Mouse (Mus musculus) left cerebral cortex, postnatal 36 days (tissue): Measurements from ENCODE around the gene Rps6ka2. TPM values are rescaled to one million over a fixed set of nuclear protein-coding genes. Genes with fewer than 3 reads are reported as not detected.
"Not testable (repeated sequence)": the region's sequence is repeated elsewhere in the genome, so short reads cannot be mapped to it uniquely, and the experiment has no call there.

Experiments
- DNase-seq, 2 experiments: peaks; one replicate each; pipeline ENCODE4 v3.0.0; 2021 to 2022; ENCODE audit warnings: low spot score in 2 of 2, mixed read lengths in 1 of 2
- intact Hi-C: fragments of 180-260 bp; cut with DNase I; formaldehyde crosslinking; loops from one replicate; pipeline ENCODE4 v1.15.1; 2025
- total RNA-seq, 2 experiments: library from RNA; stranded (reverse); gene quantifications; 2 replicates each; pipeline ENCODE4 v1.2.3; 2021

Gene Rps6ka2
- total RNA-seq, 2 experiments from 2014 or later, result 41.9 to 67.1 TPM

DNA sequence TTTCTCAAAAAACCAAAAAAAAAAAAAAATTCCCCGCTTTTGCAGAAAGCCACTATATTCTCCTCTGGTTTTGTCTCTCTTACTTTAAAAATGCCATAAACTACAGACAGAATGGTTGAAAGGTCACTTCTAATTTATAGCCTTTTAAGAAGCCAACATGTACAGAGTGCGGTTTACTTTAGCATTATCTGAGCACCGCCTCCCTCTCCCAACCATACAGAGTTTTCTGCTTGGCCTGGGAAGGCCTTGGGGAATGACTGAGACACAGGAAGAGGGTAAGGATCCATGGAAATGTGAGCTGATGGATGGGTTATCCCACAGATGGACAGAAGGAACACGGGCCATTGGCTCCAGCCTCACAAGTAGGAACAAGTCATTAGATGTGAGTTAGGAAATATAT, 92.7 kb downstream of the Rps6ka2 start:
- DNase-seq, result no peak
- intact Hi-C loops, result no loop called here

DNA sequence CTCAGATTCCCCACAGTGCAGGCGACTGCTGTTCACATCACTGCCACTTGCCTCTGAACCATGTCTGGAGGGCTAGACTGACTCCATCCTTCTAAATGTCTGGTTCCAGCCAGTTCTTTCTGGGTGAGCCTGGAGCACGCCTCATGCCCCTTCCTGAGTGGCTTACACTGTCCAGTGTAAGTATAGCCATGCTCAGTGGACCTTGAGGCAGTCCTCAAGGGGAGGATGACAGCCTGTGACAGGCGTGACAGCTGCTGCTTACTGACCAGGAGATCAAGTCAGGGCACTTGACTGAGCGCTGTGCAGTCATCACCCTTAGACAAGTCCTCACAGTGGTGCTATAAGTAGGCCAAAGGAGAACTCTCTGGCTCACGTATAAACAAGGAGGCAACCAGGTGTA, 94.7 kb downstream of the Rps6ka2 start:
- DNase-seq, result no peak
- intact Hi-C loops, result no loop called here

DNA sequence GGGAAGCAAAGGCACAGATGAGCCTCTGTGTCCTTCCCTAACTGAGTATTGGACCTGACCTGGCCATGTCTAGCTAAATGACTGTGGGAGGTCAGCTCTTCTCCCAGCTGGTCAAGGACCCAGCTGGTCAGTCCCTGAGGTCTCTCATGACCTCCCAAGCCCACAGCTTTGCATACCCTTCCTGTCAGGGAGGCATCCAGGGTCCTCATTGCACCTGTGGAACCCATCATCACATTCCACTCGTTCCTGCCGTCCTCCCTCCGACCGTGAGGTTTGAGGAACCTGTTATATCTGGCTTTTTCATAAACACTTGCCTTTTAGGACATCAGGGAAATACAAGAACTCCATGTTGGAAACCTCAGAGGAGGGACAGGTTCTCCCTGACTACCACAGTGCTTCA, 95.4 kb downstream of the Rps6ka2 start:
- intact Hi-C loops, result no loop called here
- DNase-seq, result no peak

DNA sequence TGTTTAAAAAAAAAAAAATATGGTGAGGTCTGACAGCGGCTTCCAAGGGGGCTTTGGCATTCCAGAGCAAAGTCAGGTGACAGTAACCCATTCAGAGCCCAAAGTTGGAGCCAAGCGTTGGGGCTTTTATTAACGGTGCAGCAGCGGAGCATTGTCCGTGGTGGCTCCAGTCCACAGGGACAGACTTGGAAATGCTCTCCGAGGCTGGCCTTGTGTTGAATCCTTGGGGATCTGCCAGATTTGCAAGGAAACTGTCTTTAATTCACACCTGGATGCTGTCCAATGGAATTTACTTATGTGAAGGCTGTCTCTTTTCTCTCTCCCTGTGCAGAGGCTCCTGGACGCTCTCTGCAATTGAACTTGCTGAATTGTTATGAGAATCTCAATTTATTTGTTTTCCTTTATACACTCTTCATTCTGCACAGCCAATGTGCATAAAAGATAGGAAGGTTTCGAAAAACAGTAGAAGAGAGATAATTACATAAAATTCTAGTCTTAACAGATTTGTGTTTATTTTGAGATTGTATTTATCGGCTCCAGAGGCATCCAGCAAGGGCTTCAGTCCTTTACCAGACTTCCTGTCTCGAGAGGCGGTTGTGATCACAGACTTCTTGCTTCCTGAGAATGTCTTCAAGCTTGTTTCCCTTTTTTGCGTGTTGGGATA, 95.9 kb downstream of the Rps6ka2 start:
- DNase-seq, result no peak
- intact Hi-C loops, result no loop called here

DNA sequence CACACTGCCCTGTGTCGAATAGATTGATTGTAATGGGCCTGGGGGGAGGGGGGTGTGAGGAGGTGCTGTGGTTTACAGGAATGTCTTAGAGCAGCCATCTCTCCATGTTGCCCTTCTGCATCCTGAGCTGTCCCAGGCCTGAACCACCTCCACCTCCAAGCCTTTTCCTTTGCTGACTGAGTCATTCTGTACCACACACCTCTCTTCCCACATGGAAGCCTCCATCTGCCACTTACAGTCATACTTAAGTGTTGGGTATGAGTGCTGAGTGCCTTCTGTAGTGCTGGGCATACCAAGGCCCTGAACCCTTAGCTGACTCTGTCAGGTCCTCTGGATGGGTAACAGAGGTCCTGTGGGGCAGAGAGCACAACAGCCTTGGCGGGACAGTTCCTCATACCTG, 97.9 kb downstream of the Rps6ka2 start:
- intact Hi-C loops, result no loop called here
- DNase-seq, result no peak

DNA sequence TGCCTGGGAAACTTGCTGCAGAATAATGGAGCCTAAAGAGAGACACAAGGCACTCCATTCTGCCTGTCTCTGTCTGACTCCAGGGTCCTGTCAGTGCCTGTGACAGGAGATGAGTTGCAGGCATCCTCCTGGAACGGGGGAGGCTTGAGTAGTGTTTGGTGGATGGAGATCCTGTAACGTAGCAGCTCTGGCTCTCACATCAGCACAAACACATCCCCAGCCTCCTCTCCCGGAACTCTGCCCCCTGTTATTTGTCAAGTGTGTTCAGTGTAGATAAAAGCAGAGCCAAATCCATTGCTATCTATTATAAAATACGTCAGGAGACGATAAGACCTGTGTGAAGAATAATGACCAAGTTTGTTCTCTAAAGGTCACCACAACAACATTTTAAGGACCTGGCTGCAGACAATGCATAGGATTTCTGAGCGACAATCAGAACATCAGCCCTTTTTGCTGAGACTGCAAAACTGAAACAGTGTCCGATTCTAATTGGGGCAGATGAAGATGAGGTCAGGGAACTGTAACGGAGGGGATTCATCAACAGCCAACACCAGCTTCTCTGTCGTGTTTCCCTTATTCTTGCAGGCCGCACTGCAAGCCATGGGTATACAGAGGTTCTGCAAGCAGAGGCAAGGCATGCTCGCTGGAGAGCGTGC, 99.4 kb downstream of the Rps6ka2 start:
- intact Hi-C loops, result no loop called here
- no peak for DNase-seq

DNA sequence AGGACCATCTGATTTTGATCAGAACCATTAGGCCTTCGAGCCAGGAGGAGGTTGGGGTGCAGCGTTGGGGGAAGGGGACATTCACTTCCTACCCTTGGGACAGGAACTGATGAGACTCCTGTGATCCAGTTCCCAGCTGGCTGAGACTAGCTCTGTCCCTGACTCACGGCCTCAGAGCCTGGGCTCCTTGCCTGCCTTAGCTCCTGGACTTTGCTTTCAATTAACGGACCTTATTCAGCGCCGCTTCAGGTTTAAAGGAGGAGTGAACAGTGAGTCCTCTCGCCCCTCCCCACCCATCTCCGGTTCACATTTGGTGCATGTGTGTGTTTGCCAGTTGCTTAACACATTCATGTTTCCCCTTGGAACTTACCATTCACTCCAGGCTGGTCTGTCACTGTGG, 100.6 kb downstream of the Rps6ka2 start:
- DNase-seq, result no peak
- intact Hi-C loops, result no loop called here

DNA sequence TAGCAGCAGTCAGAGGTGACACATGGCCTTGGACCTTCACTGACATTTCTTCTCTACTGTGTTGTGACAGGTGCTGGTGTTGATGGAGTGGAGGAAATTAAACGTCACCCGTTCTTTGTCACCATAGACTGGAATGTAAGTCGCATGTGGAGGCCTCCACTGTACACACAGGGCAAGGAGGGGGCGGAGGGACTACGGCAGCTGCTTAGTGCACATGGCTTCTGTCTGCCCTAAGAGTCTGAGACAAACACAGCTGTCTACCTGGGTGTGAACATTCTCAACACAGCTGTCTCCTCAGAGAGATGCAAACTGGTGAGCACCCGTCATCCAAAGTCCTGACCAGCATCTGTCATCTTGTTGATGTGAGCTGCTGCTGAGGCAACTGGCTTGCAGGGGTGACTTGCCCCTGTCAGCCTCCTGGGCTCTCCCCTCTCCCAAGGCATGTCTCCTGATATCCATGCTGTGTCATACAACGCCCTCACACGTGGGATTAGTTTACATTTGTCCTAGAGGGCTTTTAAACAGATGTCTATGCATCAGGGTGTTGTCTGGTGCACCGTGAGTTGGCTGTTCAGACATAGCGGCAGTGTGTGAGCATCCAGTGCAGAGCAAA, 101.7 kb downstream of the Rps6ka2 start:
- no peak for DNase-seq
- intact Hi-C loops, result no loop called here

DNA sequence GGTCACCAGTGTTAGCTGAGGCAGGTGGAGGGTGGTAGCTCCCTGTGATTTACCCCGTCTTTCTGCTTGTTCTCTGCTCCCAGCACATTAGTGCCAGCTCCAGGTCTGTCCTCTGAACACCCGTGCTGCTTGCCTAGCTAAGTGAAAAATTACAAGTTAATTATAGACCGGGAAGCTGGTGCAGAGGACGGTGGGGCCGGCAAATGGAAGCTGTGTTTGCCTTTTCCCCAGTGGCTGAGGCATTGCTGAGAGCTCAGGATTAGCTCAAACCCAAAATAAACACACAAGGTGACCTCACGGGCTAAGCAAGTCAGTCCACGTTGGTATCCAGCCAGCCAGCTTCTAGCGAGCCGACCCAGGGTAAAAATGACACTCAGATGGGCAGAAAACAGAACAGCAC, 103.1 kb downstream of the Rps6ka2 start:
- DNase-seq, result no peak
- intact Hi-C loops, result no loop called here

DNA sequence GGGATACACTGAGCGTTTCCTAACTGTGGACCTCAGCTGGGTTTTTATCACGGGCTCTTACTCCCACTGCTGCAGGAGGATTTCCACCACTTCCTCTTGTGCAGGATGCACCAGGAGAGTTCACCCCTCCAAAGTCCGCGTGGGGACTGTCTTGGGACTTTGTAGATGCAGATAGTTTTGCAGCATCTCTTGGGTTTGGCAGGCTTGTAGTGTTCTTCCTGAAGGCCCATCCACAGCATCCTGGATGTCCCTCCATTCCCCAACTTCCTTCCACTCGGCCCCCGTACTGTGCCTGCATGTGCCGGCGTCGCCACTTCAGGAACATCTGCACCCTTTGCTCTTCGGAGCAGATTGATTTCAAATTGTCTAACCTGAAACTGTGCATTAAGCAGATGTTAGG, 103.9 kb downstream of the Rps6ka2 start:
- intact Hi-C loops, result no loop called here

DNA sequence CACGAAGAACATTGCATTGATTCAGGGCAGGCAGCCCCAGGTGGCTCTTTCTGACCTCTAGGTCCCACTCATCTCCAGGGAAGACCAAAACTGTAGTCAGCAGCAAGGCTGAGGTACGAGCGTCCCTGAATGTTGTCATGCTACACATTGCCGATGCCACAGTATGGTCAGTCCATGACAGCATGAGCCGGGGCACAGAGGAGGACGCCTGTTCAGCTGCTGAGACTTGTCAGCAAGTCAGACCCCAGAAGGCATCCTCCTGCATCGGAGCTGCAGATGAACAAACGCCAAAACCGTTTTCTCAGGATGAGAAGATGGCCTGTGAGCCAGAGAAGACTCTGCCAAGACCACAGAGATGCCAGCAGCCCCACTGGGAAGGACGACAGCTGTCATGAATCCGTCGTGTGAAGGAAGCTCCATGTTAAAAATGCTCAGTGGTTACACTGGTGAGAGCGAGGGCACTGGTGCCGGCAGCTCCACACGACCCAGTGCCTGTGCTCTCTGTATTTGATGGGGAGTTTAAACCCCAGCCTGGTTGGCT, 108.9 kb downstream of the Rps6ka2 start:
- intact Hi-C loops, result no loop called here
- DNase-seq, result no peak

More for the DNA sequence above, 103.9 kb downstream of the Rps6ka2 start:
- no peak for DNase-seq

DNA sequence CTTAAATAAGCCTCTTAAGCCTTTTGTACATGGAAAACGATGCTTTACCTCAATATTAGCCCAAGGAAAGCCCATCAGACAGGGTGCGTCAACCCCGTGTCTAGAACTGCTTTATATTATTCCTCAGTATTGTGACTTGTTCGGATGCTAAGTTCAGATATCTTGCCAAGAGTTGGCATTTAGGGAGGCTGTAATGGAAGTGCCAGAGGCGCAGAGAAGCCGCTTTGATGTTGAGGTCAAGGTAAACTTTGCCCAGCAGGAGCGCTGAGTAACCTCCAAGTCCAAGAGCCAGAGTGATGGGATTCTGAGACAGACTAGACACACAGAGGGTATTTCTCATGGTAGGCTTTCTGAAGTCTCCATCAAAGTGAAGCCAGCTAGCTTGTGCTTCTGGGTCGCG, 109.3 kb downstream of the Rps6ka2 start:
- intact Hi-C loops, result no loop called here
- no peak for DNase-seq

DNA sequence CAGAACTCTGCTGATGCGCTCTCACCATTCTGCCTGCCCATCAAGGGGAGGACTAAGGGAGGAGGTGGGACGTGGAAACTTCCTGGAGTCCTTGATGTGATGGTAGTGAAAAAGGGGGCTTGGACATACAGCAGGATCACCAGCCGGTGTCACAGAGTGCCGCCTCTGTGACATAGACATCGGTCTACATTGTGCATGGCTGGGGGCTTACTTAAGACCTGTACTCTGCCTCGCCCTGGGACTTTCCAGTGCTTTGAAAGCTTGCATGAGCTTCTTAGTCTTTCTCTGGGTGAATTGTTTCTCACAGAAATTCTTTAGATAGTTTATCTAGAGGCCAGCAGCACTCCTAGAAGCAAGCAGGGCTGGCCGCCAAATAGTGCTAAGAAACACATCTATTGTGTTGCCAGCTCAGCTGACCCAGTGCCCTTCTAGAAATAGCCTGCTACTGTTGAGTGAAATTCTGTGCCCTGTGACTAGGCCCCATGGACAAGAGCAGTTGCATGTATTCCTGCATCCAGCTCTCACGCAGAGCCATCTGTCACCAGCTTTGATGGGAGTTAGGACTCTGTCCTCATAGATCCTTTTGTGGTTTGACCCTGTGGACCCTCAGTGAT, 114.5 kb downstream of the Rps6ka2 start:
- no peak for DNase-seq
- intact Hi-C loops, result no loop called here

DNA sequence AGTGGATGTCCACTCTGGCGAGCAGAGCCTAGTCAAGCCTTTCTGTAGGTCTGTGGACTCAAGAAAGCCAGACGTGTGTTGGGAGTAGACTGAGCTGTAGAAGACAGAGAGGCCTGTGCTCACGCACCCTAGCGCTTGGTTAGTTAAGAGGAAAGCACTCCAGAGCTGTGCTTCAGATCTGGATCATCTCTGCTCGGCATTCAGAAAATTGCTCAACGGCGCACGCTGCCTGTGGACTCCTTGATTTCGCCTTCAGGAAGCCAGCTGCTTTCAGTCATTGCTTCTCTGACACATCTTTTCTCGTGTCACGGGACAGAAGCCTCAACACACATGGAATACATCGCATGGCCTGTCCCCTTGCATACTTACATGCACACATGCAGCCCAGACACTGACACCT, 115.4 kb downstream of the Rps6ka2 start:
- intact Hi-C loops, result no loop called here
- DNase-seq, result no peak

DNA sequence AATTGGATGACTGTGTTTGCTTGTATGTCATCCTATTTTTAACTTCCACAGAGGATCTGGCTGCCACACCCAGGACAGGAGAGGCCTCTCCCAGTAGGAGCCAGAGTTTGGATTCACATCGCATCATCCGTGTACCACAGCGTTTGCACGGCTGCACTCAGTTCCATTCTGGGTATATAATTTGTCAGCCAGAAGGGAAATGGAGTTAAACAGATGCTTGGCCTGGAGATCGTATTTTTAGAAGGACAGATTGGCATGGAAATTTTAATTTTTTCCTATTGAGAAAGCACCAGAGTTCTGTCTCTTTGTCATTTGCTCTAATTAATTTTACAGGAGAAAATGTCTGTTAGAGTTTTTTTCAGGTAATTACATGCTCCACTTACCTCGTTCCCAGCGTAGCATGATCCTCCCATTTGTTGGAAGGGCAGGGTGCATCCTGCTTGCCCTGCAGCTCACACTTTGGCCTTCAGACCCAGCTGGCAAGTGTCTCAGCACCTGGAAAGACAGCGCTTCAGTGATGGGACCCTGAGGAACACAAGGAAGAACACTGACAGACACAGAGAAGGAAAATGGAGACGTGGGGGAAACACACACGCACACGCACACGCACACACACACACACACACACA, 116.6 kb downstream of the Rps6ka2 start:
- DNase-seq, result no peak
- intact Hi-C loops, result no loop called here

DNA sequence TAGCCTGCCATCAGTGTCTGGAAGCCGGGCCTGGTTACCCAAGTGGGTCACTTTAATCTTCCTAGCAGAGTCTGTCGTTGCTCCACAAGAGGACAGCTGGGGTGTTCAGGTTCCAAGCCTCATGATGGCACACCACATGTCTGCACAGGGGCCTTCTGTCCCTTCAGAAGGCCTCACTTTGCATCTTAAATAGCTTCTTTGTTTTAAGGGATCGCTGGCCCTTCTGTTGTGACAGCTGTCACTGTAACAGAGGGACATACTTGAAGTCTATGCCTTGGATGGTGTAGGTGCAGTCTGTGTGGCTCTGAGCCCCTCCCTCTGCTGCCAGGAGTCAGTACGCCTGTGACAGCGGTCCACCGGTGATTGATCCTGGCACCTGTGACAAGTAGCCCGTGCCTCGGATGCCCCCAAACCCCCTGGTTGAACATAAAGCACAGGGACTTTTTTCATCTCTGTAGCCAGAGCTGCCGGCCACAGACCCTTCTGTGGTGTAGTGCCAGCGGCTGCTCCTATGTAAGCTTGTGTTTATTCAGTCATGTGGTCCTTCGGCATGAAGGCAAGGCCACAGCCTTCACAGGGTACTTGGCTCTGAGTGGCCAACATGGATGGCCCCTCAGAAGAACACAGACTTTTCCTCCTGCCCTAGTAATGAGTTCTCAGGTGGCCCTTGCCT, 122.2 kb downstream of the Rps6ka2 start:
- intact Hi-C loops, result no loop called here
- no peak for DNase-seq

DNA sequence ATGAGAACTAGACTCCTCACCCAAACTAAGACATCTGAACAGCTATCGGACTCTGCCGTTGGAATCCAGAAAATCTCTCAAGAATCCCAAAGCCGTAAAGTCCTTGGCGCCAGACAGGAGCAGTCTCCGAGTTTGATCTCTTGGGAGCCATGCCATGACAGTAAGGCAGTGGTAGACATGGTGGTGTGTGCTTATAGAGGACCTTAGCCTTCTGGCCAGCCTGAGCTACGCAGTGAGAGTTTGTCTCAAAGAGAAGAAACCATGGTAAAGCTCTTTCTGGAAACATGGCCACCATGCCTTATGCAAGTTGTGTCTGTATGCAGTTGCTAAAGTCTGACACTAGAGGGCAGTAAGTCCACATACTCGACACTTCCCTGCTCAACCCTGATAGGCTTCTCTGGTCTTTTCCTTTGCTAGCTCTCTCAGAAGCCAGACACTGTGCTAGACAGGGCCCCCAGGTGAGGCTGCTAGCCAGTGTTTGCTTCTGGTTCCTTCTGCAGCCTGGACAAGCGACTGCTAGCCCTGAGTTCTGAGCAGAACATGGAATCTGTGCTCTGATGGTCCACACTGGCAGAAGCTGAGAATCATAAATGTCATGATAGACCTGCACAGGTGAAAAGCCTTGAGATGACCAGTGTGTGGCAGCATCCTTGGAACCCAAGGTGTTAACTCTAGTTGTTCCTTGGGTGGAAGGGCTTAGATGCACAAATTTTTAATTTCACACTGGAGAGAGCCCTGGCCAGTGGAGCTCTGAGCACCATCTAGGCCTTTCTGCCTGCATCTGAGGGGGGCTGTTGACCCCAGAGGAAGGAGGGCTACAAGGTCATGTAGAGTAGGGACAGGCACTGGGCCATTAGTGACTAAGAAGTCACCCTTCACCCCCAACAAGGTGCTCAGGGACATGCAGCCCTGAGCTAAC, 136.6 kb downstream of the Rps6ka2 start:
- peak; percentile 55 to 65 for DNase-seq

DNA sequence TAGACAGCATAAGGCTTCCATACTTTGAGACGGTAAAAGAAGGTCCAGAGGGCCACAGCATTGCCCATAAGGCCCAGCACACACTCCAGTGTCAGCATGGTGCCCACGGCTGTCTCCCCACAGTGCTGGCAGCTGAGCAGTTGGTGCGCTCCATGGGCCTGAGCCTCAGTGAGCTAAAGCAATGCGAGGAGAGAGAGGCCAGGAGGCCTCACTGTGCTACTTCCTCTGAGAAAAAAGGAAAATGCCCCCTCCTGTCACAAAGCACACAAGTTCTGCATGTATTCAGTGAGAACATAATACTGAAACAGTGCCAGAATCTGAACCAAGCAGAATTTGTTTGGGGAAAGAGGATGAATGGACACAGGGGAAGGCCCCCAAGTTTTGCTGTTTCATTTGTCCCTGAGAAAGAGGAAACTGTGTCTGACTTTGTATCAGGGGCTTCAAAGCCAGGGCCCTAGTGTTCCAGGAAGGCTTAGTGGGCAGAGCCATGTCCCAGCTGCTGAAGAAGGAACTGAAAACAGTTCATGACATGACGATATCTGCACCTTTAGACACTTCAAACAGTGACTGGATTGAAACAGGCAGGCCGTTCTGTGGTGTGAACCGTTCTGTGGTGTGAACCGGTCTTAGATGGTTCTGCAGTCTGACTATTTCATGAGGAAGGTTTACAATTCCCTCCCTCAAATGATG, 145.9 kb downstream of the Rps6ka2 start:
- intact Hi-C loops, DNase-seq: not testable (repeated sequence)

More for the DNA sequence above, 136.6 kb downstream of the Rps6ka2 start:
- intact Hi-C loops, result not testable (repeated sequence)
